Mouse (Mus musculus) embryonic fibroblast, embryonic 13.5 days (primary cell): ENCODE data around the gene Oosp2.

Experiments used
- CTCF ChIP-seq: IDR thresholded peaks from 2 replicates; pipeline ENCODE4 v1.5.1; 2011; ENCODE audit warnings: mild to moderate bottlenecking, control low read depth, low read length, moderate library complexity, borderline replicate concordance; ENCODE audit not compliant: insufficient read depth
- POLR2A ChIP-seq: IDR thresholded peaks from 2 replicates; pipeline ENCODE4 v1.6.1; 2011; ENCODE audit warnings: low read depth, mild to moderate bottlenecking, control low read depth, low read length, moderate library complexity

- TF ChIP-seq CTCF (no peak), POLR2A (no peak)
These were observed 46.4 kb downstream of the Oosp2 start for GRCm38 (mm10) chr19:11613776-11614443.
